Mouse (Mus musculus) ovary, adult 2 months (tissue): ENCODE measurements around the gene Aldh1a7. TPM values are rescaled to one million over a fixed set of nuclear protein-coding genes. Genes with fewer than 3 reads are reported as not detected.

Source experiments
- polyA plus RNA-seq: library from polyadenylated mRNA; depleted of rRNA; stranded (reverse); fragments of >200 nt; gene quantifications from 2 replicates; pipeline ENCODE4 v1.2.3, GENCODE M21; 2012; rRNA removed

The Aldh1a7 gene
- 0.92 and 1.8 TPM in 2 replicates for polyA plus RNA-seq

DNA sequence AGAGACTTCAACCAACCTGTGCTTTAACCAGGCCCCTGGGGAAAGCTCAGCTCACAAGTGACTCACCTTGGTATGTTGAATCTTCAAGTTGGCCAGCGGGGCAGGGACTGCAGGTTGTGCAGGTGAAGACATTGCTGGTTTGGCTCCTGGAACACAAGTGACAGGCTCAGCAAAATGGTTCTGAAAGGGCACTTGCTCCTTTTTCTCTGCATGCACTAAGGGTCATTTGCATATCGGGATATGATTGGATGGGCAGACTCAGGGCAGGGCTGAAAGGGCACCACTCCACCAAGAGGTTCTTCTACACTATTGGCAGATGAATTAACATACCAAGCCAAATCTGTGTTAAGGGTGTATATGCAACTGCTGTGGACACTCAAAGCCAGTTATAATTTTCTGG is at the start of gene Aldh1a7:
Gene Aldh1a7 (minus strand): TSS at position 182 of the 400 bp plus-strand sequence.

Other genes starting within 250 kb of the Aldh1a7 start
- 164 and 240 TPM in 2 replicates for gene Aldh1a1, start 234.8 kb downstream of the Aldh1a7 start, polyA plus RNA-seq
- gene Tmc1, start 226.6 kb upstream of the Aldh1a7 start, polyA plus RNA-seq, result 0.09 TPM in 1 of 2 replicates, not detected in the other